Mouse (Mus musculus) lung, adult 2 months (tissue): Measurements from ENCODE around the gene Clic3. TPM values are rescaled to one million over a fixed set of nuclear protein-coding genes. Genes with fewer than 3 reads are reported as not detected.
A peak's percentile ranks its signal among the peaks of the same experiment; 100 is the strongest.

Source experiments
- DNase-seq: peaks from one replicate; pipeline ENCODE4 v3.0.0; 2022
- H3K4me1 ChIP-seq: fragments of 200-500 bp; 2 replicates; pipeline ENCODE4 v1.6.1; 2011; ENCODE audit warnings: low read length; ENCODE audit not compliant: control insufficient read depth, insufficient read depth
- H3K4me3 ChIP-seq: fragments of 200-500 bp; replicated peaks from 2 replicates; pipeline ENCODE3; 2011; ENCODE audit warnings: low read depth, mild to moderate bottlenecking, control low read depth, low read length; ENCODE audit errors: extremely low read depth
- CTCF ChIP-seq: fragments of 200-500 bp; IDR thresholded peaks from 2 replicates; pipeline ENCODE4 v1.5.1; 2011; ENCODE audit warnings: mild to moderate bottlenecking, low read length, control low read depth; ENCODE audit not compliant: insufficient read depth
- POLR2A ChIP-seq: fragments of 200-500 bp; IDR thresholded peaks from 2 replicates; pipeline ENCODE4 v1.6.1; 2011; ENCODE audit warnings: low read depth, mild to moderate bottlenecking, control low read depth, low read length, borderline replicate concordance; ENCODE audit errors: extremely low read depth
- WGBS: fragments of 180-500 bp; shearing (Covaris S2); methylation state at CpG from one replicate; pipeline ENCODE4 v1.1.7; 2018; 5-methylcytosine and 5-hydroxymethylcytosine counted together
- polyA plus RNA-seq: library from polyadenylated mRNA; depleted of rRNA; stranded (reverse); fragments of >200 nt; gene quantifications from 2 replicates; pipeline ENCODE4 v1.2.3, GENCODE M21; 2012

The Clic3 gene
- polyA plus RNA-seq, 1 experiment, result 1,847 TPM

DNA sequence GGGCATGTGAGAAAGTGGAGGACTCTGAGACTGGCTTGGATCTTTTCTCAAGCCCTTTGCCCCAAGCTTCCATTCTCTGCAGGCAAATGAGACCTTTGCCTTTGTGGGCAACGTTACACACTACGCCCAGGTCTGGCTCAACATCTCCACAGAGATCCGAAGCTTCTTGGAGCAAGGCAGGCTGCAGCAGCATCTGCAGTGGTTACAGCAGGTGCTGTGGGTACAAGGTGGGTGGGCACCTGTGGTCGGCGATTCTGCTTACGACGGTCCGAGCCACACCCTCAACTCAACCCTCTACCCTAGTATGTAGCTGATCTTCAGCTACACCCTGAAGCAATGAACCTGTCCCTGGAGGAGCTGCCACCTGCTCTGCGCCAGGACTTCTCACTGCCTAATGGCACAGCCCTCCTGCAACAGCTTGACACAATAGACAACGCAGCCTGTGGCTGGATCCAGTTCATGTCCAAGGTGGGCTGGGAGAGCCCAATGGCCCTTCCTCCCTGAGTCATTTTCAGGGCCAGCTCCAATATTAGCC lies 20.3 kb upstream of the Clic3 start:
- WGBS, result 91% methylated on average over 10 of the region's 10 CpGs
- Histone ChIP-seq H3K4me1 (no peaks in the 10 kb centered on the region), H3K4me3 (no peak overlapping the region)
- TF ChIP-seq CTCF (no peak), POLR2A (no peak)
- DNase-seq, result no peak

DNA sequence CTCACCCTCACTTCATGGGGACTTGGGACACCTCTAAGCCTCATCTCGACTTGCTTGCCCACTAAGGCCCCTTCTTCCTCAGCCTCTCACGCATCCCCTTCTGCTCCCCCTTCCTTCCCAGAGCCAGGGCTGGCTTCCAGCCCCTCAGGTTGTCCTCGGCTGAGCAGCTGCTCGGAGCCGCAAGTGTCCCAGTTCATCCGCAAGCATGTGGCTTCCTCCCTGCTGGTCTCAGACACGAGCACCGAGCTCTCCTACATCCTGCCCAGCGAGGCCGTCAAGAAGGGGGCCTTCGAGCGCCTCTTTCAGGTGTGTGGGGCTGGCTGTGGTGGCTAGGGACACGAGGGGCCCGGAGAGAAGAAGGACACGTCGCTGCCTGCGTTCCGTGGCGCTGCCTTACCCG lies 15.6 kb upstream of the Clic3 start:
- Histone ChIP-seq H3K4me3 (no peak overlapping the region), H3K4me1 (no peaks in the 10 kb centered on the region)
- TF ChIP-seq CTCF (no peak), POLR2A (no peak)
- DNase-seq, result no peak
- 85% methylated on average over 20 of the region's 20 CpGs for WGBS

DNA sequence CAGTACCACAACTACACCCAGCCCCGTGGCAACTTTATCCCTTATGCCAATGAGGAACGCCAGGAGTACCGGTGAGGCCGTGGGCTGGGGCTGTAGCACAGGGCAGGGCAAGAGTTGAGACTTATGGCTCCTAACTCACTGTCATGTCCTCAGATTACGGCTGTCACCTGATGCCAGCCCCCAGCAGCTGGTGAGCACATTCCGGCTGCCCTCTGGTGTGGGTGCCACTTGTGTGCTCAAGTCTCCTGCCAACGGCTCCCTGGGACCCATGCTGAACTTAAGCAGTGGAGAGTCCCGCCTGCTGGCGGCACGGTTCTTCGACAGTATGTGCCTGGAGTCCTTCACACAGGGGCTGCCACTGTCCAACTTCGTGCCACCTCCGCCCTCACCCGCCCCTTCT lies 14.0 kb upstream of the Clic3 start:
- Histone ChIP-seq H3K4me3 (no peak overlapping the region), H3K4me1 (no peaks in the 10 kb centered on the region)
- DNase-seq, result no peak
- WGBS, result 87% methylated on average over 14 of the region's 14 CpGs
- no peak for TF ChIP-seq CTCF
- no peak for TF ChIP-seq POLR2A

DNA sequence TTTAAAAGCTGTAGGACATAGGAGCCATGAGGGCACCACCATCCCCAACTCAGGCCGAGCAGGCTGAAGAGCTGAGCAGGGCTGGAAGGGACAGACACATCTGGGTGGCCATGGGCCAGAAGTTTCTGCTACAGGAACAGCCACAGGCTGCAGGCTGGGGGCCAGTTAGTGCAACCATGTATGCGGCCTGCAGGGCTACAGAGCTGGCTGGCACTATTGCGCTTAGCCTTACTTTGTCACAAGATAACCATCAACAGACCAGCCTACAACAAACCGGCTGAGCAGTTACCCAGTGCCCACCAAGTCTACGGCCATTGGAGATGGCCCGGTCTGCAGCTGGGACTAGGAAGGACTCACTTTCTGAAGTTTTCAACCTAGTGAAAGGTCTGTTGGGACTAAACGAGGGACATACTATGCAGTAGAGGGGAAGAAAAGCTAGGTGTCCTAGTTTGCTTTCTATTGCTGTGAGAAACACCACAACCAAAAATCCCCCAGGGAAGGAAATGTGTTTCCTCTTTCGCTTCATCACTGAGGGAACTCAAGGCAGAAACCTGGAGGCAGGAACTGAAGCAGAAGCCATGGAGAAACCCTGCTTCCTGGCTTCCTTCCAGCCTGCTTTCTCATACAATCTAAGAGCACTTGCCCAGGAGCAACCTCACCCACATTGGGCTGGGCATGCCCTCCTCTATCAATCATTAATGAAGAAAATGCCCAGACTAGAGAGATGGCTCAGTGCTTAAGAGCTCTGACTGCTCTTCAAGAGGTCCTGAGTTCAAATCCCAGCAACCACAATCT lies 5.6 kb upstream of the Clic3 start:
- Histone ChIP-seq H3K4me3 (no peak overlapping the region), H3K4me1 (no peaks in the 10 kb centered on the region)
- TF ChIP-seq CTCF (no peak), POLR2A (no peak)
- no peak for DNase-seq
- WGBS, result 63% methylated on average over 8 of the region's 8 CpGs

DNA sequence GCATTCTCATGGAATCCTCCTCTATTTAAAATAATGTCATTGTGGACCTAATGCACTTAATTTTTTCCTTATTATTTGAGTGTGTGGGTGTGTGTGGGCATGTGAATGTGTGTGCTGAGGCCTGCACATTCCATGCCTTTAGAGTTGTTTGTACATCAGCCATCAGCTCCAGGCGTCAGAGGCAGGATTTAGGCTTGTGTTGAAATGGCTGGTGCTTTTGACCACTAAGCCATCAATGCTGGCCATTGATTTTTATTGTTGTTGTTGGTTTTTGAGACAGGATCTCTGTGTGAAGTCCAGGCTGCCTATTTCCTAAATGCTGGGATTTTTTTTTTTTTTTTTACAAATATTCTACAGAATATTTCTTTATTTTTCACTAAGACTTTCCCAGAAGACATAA lies 3.7 kb upstream of the Clic3 start:
- DNase-seq, result no peak
- Histone ChIP-seq H3K4me3 (no peak overlapping the region), H3K4me1 (no peaks in the 10 kb centered on the region; the same call in 1 of the 2 replicates)
- WGBS, result 42% methylated on average over 1 of the region's 1 CpGs
- no peak for TF ChIP-seq POLR2A
- TF ChIP-seq CTCF, result no peak

DNA sequence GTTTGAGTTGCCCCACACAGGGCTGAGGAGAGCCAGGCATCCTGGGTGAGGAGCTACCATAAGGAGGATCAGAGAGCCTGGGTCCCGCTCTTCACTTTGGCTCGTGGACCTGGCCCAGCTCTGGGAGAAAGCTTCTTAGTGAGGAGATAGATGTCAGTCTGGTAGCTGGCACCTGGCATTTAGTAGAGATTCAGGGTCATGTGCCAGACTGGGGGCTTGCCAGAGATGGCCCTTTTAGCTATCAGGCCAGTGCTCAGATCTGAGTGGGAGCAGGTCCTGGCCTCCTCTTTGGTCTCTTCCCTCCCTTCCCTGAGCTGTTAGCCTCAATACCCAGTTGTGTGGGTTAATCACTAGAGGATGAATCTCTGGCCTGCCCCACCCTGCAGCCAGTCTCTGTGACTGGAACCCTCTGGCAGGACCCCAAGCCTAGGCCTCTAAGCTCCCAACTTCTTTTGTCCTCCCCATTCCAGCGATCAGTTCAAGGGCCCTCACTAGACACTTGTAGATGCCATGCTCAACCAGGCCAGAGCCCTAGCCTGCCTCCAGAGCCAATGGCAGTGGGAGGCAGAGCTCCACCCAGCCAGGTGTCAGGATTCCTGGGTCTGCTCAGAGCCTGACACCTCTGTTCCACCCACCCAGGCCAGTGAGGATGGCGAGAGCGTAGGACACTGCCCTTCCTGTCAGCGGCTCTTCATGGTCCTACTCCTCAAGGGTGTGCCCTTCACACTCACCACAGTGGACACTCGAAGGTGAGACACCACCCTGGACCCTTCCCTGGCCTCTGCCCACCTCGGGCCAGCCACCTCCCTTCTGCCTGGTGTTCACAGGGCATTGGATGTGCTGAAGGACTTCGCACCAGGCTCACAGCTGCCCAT lies 621 bp downstream of the Clic3 start:
- peaks cover 9% of the 10 kb centered on the region for H3K4me1 ChIP-seq
- WGBS, result 60% methylated on average over 9 of the region's 9 CpGs
- peak; percentile 75 for DNase-seq

DNA sequence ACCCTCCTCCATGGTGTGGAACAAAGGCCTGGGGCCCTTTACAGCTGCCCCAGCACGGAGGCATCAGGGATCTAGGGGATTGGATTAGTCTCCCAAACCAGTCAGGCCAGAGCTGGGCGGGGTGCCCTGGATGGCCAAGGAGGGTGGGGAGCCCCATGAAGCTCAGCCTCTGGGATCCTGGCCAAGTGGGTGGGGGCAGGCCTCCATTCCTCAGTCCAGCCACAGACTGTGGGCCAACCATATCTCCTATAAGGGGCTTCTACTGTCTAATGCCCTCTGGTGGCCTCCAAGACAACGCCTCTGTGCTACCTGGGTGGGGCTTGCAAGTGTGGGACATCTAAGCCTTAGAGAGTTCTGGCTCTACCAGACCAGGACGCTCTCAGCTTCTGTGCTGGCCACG lies 2.3 kb downstream of the Clic3 start:
- Histone ChIP-seq H3K4me1 (peaks cover 9% of the 10 kb centered on the region), H3K4me3 (no peak overlapping the region)
- DNase-seq, result peak; percentile 64
- TF ChIP-seq CTCF (0 out of 2 replicates have a peak, but pooled peaks have one; percentile 6), POLR2A (no peak; the same call in 1 of the 2 replicates)
- WGBS, result 53% methylated on average over 5 of the region's 5 CpGs

More for the DNA sequence above, 621 bp downstream of the Clic3 start:
- TF ChIP-seq POLR2A, result peak; percentile 75; the same call in 1 of the 2 replicates
- no peak for TF ChIP-seq CTCF
- peak overlapping the region; percentile 50 for H3K4me3 ChIP-seq

DNA sequence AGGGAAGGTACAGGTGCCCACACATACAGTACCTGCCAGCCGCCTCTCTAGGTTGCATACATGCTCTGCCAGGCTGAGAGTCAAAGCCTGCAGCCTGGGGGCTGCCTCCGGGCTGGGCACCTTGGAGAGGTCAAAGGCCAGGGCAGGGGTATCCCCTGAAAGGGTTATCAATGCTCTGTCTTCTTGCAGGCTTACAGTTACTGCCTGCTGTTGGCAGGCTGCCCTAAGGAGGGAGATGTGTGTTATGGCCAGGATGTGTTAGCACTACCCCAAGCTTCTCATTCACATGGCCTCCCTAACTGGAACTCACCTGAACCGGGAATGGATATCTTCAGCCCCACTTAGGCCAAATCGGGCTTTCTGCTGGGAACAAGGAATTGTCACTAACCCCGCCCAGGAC lies 3.5 kb downstream of the Clic3 start:
- 25% methylated on average over 5 of the region's 5 CpGs for WGBS
- DNase-seq, result no peak
- H3K4me3 ChIP-seq, result peak overlapping the region; percentile 84

More for the DNA sequence above, 3.5 kb downstream of the Clic3 start:
- no peak for TF ChIP-seq CTCF
- TF ChIP-seq POLR2A, result no peak
- H3K4me1 ChIP-seq, result peaks cover 9% of the 10 kb centered on the region
